In the genomic region with DNA sequence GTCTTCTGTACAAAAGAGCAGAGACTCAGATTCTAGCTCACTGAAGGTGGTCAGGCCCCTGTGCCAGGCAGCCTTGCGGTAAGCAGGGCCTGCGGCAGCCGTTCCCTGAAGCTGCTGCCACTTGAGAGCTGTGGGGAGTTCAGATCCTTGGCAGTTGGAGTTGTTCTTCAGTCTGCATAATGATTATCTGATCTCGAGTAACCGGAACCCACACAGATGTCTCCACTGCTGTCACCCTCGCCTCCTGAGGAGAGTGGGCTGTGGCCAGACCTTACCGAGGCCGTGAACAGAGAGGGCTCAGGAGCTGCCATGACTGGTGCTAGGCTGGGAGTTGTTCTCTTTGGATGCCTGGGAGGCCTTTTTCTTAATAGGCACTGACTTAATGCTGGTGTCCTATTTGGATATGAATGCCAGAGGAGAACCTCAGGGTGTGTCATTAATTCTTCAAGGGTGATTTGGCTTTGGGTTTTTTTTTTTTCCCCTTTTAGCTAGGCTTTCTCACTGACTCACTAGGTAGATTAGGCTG, we compare ENCODE assay signal across 9 mouse cellular contexts. TPM values are rescaled to one million over a fixed set of nuclear protein-coding genes. Genes with fewer than 3 reads are reported as not detected.
DNase-seq lines count a peak whose midpoint lies in the region; ATAC-seq and TF ChIP-seq lines count a peak whose summit lies in the region.
"Had no signal": no experiment of that assay in that cellular context is flagged by ENCODE, and none has a peak within 500 bp of the region (broad histone marks: within the 10 kb centered on the region; RNA-seq: fewer than 3 reads in every experiment).

No protein-coding gene starts in this region.

- H3K9ac ChIP-seq in midbrain, embryonic 11.5 days (ENCODE audit: low read length) = no peak overlapping the region; the same call in 1 of the 2 replicates
- peak overlapping the region; percentile 16; the same call in 1 of the 2 replicates for H3K9ac ChIP-seq in forebrain, embryonic 15.5 days (replicated peaks)

- no peaks in the 10 kb centered on the region for H3K27me3 ChIP-seq in midbrain, embryonic 10.5 days (ENCODE audit: low read depth, poor library complexity, severe bottlenecking)
- H3K27me3 ChIP-seq in midbrain, embryonic 11.5 days (ENCODE audit: control insufficient read depth, insufficient read depth, low read length) = no peaks in the 10 kb centered on the region
- no peaks in the 10 kb centered on the region for H3K27me3 ChIP-seq in forebrain, embryonic 15.5 days

- H3K4me3 ChIP-seq in midbrain, embryonic 10.5 days = peak overlapping the region; percentile 14; the same call in 1 of the 2 replicates
- H3K4me3 ChIP-seq in midbrain, embryonic 11.5 days (ENCODE audit: low read depth, low read length) = no peak overlapping the region
- no peak overlapping the region for H3K4me3 ChIP-seq in forebrain, embryonic 15.5 days
- peak overlapping the region; percentile 30 for H3K4me3 ChIP-seq in olfactory bulb, adult 2 months (ENCODE audit: insufficient read depth, low read depth, low read length)

- WGBS in midbrain, embryonic 10.5 days = 79% methylated on average over 8 of the region's 8 CpGs
- WGBS in midbrain, embryonic 11.5 days = 64% methylated on average over 8 of the region's 8 CpGs
- 16% methylated on average over 8 of the region's 8 CpGs for WGBS in forebrain, embryonic 15.5 days
- 14% methylated on average over 8 of the region's 8 CpGs for WGBS in olfactory bulb, adult 2 months

- no peak for TF ChIP-seq CTCF in olfactory bulb, adult 2 months (IDR thresholded peaks at IDR 0.05; ENCODE audit: insufficient read depth, low read depth, low read length)

- H3K4me2 ChIP-seq in midbrain, embryonic 11.5 days = no peak overlapping the region
- H3K4me2 ChIP-seq in forebrain, embryonic 15.5 days (replicated peaks) = peak overlapping the region; percentile 19; the same call in 1 of the 2 replicates

- DNase-seq in cerebellum, postnatal 4 days (ENCODE audit: low spot score in 2 of 2) = no peak
- DNase-seq in midbrain, embryonic 10.5 days (ENCODE audit: low spot score) = no peak
- DNase-seq in midbrain, embryonic 11.5 days (ENCODE audit: low spot score, missing footprints) = no peak
- no peak for DNase-seq in left cerebral cortex, postnatal 25 days (ENCODE audit: low spot score in 2 of 2)
- no peak for DNase-seq in ovary, postnatal 10 days (ENCODE audit: low spot score)

- peaks cover 51% of the 10 kb centered on the region for H3K4me1 ChIP-seq in midbrain, embryonic 10.5 days
- H3K4me1 ChIP-seq in midbrain, embryonic 11.5 days (ENCODE audit: control insufficient read depth, insufficient read depth, low read length) = peaks cover 40% of the 10 kb centered on the region
- H3K4me1 ChIP-seq in forebrain, embryonic 15.5 days = peaks cover 57% of the 10 kb centered on the region
- H3K4me1 ChIP-seq in olfactory bulb, adult 2 months (ENCODE audit: control insufficient read depth, insufficient read depth, low read length) = peaks cover 38% of the 10 kb centered on the region

- no peak for TF ChIP-seq POLR2A in olfactory bulb, adult 2 months (IDR thresholded peaks at IDR 0.05; ENCODE audit: insufficient read depth, low read depth, low read length)

- peaks cover 100% of the 10 kb centered on the region for H3K36me3 ChIP-seq in midbrain, embryonic 10.5 days
- H3K36me3 ChIP-seq in midbrain, embryonic 11.5 days (ENCODE audit: control insufficient read depth, insufficient read depth, low read length) = peaks cover 34% of the 10 kb centered on the region
- peaks cover 33% of the 10 kb centered on the region for H3K36me3 ChIP-seq in forebrain, embryonic 15.5 days

- 0 out of 2 replicates have a peak overlapping the region, but pooled peaks have one; percentile 33 for H3K27ac ChIP-seq in midbrain, embryonic 10.5 days (replicated peaks)
- H3K27ac ChIP-seq in midbrain, embryonic 11.5 days (ENCODE audit: low read depth, low read length) = no peak overlapping the region
- H3K27ac ChIP-seq in forebrain, embryonic 15.5 days (replicated peaks) = peak overlapping the region; percentile 74
- H3K27ac ChIP-seq in olfactory bulb, adult 2 months (ENCODE audit: insufficient read depth, low read depth, low read length) = peak overlapping the region; percentile 96

- no peaks in the 10 kb centered on the region for H3K9me3 ChIP-seq in midbrain, embryonic 10.5 days (replicated peaks)
- no peaks in the 10 kb centered on the region for H3K9me3 ChIP-seq in midbrain, embryonic 11.5 days (ENCODE audit: control insufficient read depth, low read length)
- no peaks in the 10 kb centered on the region for H3K9me3 ChIP-seq in forebrain, embryonic 15.5 days

- intact Hi-C loops in left cerebral cortex, postnatal 25 days (cut with DNase I) = no loop called here

- ATAC-seq in cerebellum, adult (ENCODE audit: insufficient number of reproducible peaks, low FRiP score, low TSS enrichment) = 0 out of 2 replicates have a peak, but pooled peaks have one; percentile 45
- no peak for ATAC-seq in midbrain, embryonic 11.5 days (ENCODE audit: low FRiP score)
- ATAC-seq in forebrain, embryonic 15.5 days (replicated peaks) = peak; percentile 26; the same call in 1 of the 2 replicates

RNA-seq across cellular contexts. Expression of a gene that starts 8.6 kb away (rescaled TPM):
- 320 and 339 TPM in 2 replicates for polyA plus RNA-seq in midbrain, embryonic 10.5 days (2016; fragmentation: Nextera tagmentation; extraction: Ambion mirVana)
- 311 and 338 TPM in 2 replicates for polyA plus RNA-seq in midbrain, embryonic 11.5 days (2014; fragmentation: Nextera tagmentation; extraction: Ambion mirVana)
- polyA plus RNA-seq in forebrain, embryonic 15.5 days (2015; fragmentation: Nextera tagmentation; extraction: Ambion mirVana) = 273 and 275 TPM in 2 replicates
- polyA plus RNA-seq in olfactory bulb, adult 2 months (2012; ENCODE audit: insufficient read depth, insufficient read length, low replicate concordance, missing spikeins) = 674 and 1,250 TPM in 2 replicates
- total RNA-seq in left cerebral cortex, postnatal 25 days (2021) = 100 to 1,000 TPM; 169 to 202 TPM

RNA-seq across cellular contexts. Expression of a gene that starts 26.1 kb away (rescaled TPM):
- polyA plus RNA-seq in midbrain, embryonic 10.5 days (2016; fragmentation: Nextera tagmentation; extraction: Ambion mirVana) = not detected in 2 replicates
- 0.03 TPM in 1 of 2 replicates, not detected in the other for polyA plus RNA-seq in midbrain, embryonic 11.5 days (2014; fragmentation: Nextera tagmentation; extraction: Ambion mirVana)
- polyA plus RNA-seq in forebrain, embryonic 15.5 days (2015; fragmentation: Nextera tagmentation; extraction: Ambion mirVana) = not detected in 2 replicates
- polyA plus RNA-seq in olfactory bulb, adult 2 months (2012; ENCODE audit: insufficient read depth, insufficient read length, low replicate concordance, missing spikeins) = not detected in 2 replicates
- under 1 TPM; 0.48 to 0.82 TPM for total RNA-seq in left cerebral cortex, postnatal 25 days (2021)
- polyA plus RNA-seq: liver, embryonic 16.5 days had no signal

RNA-seq across cellular contexts. Expression of a gene that starts 39.9 kb away (rescaled TPM):
- polyA plus RNA-seq in midbrain, embryonic 10.5 days (2016; fragmentation: Nextera tagmentation; extraction: Ambion mirVana) = 17.7 TPM in 2 replicates
- 11.4 and 12.5 TPM in 2 replicates for polyA plus RNA-seq in midbrain, embryonic 11.5 days (2014; fragmentation: Nextera tagmentation; extraction: Ambion mirVana)
- 1.4 and 1.6 TPM in 2 replicates for polyA plus RNA-seq in forebrain, embryonic 15.5 days (2015; fragmentation: Nextera tagmentation; extraction: Ambion mirVana)
- not detected in 2 replicates for polyA plus RNA-seq in olfactory bulb, adult 2 months (2012; ENCODE audit: insufficient read depth, insufficient read length, low replicate concordance, missing spikeins)
- 1 to 10 TPM; 1.8 to 3.8 TPM for total RNA-seq in left cerebral cortex, postnatal 25 days (2021)

Comparison
In these comparisons a context has a peak if more than half of its experiments do, and no peak if none do; other contexts are left out.
1. H3K4me3 ChIP-seq: peak in midbrain, embryonic 10.5 days (single experiment) and olfactory bulb, adult 2 months (single experiment); none in midbrain, embryonic 11.5 days (single experiment) and forebrain, embryonic 15.5 days (single experiment).